Mouse (Mus musculus) small intestine, adult 2 months (tissue): ENCODE measurements around the gene H13. TPM values are rescaled to one million over a fixed set of nuclear protein-coding genes. Genes with fewer than 3 reads are reported as not detected.

Experiments used
- H3K27ac ChIP-seq: fragments of 200-500 bp; 2 replicates; pipeline ENCODE4 v1.5.1; 2012; ENCODE audit warnings: low read depth, low read length, control low read depth, inconsistent platforms; ENCODE audit not compliant: insufficient read depth
- H3K27me3 ChIP-seq: fragments of 200-500 bp; 2 replicates; pipeline ENCODE4 v1.6.1; 2012; ENCODE audit warnings: mild to moderate bottlenecking, moderate library complexity, low read length, inconsistent platforms; ENCODE audit not compliant: control insufficient read depth, insufficient read depth
- H3K36me3 ChIP-seq: fragments of 200-500 bp; 2 replicates; pipeline ENCODE4 v1.6.1; 2012; ENCODE audit warnings: mild to moderate bottlenecking, low read length, control low read depth, inconsistent platforms; ENCODE audit not compliant: control insufficient read depth, insufficient read depth
- H3K4me1 ChIP-seq: fragments of 200-500 bp; 2 replicates; pipeline ENCODE4 v1.6.1; 2012; ENCODE audit warnings: low read length, inconsistent platforms, mixed read lengths; ENCODE audit not compliant: control insufficient read depth, insufficient read depth, insufficient read length
- H3K4me3 ChIP-seq: fragments of 200-500 bp; 2 replicates; pipeline ENCODE4 v1.5.1; 2012; ENCODE audit warnings: low read depth, mild to moderate bottlenecking, control low read depth, inconsistent platforms, low read length, moderate library complexity
- CTCF ChIP-seq: fragments of 200-500 bp; IDR thresholded peaks from 2 replicates; pipeline ENCODE4 v1.5.1; 2012; ENCODE audit warnings: low read depth, mild to moderate bottlenecking, control low read depth, inconsistent platforms, low read length, moderate library complexity, mixed read lengths; ENCODE audit not compliant: insufficient replicate concordance, insufficient read length; ENCODE audit errors: extremely low read depth
- POLR2A ChIP-seq: fragments of 200-500 bp; IDR thresholded peaks from 2 replicates; pipeline ENCODE4 v1.6.1; 2012; ENCODE audit warnings: low read depth, mild to moderate bottlenecking, control low read depth, inconsistent platforms, low read length, moderate library complexity
- WGBS: fragments of 180-500 bp; shearing (Covaris S2); methylation state at CpG from one replicate; pipeline ENCODE4 v1.1.7; 2018; 5-methylcytosine and 5-hydroxymethylcytosine counted together
- polyA plus RNA-seq: library from polyadenylated mRNA; depleted of rRNA; stranded (reverse); fragments of >200 nt; gene quantifications from 2 replicates; pipeline ENCODE4 v1.2.3, GENCODE M21; 2012; rRNA removed

The H13 gene
- polyA plus RNA-seq, 1 experiment: 199 TPM

GRCm38 (mm10) chr2:152740490-152740889 is 71.2 kb downstream of the H13 start:
- no peak overlapping the region for H3K4me3 ChIP-seq
- H3K27me3 ChIP-seq: no peaks in the 10 kb centered on the region
- peak overlapping the region; percentile 100 for H3K27ac ChIP-seq
- WGBS: 49% methylated on average over 5 of the region's 5 CpGs
- peaks cover 12% of the 10 kb centered on the region; the same call in 1 of the 2 replicates for H3K36me3 ChIP-seq
- no peak for TF ChIP-seq POLR2A
- no peak for TF ChIP-seq CTCF
- peaks cover 17% of the 10 kb centered on the region for H3K4me1 ChIP-seq

GRCm38 (mm10) chr2:152741153-152742041 is 72.1 kb downstream of the H13 start:
- Histone ChIP-seq H3K36me3 (peaks cover 12% of the 10 kb centered on the region; the same call in 1 of the 2 replicates), H3K27me3 (no peaks in the 10 kb centered on the region), H3K27ac (peak overlapping the region; percentile 100), H3K4me1 (peaks cover 17% of the 10 kb centered on the region), H3K4me3 (peak overlapping the region; percentile 30)
- no peak for TF ChIP-seq POLR2A
- 7% methylated on average over 14 of the region's 14 CpGs for WGBS

- Histone ChIP-seq H3K27me3 (no peaks in the 10 kb centered on the region), H3K4me1 (peaks cover 17% of the 10 kb centered on the region), H3K36me3 (peaks cover 6% of the 10 kb centered on the region; the same call in 1 of the 2 replicates), H3K4me3 (no peak overlapping the region), H3K27ac (peak overlapping the region; percentile 100)
- WGBS: 16% methylated on average over 10 of the region's 10 CpGs
- no peak for TF ChIP-seq POLR2A
- peak; percentile 93 for TF ChIP-seq CTCF
Observed at GRCm38 (mm10) chr2:152742435-152742834, 73.2 kb downstream of the H13 start.

- TF ChIP-seq POLR2A: no peak
- no peak for TF ChIP-seq CTCF
- Histone ChIP-seq H3K27me3 (no peaks in the 10 kb centered on the region), H3K4me1 (no peaks in the 10 kb centered on the region; the same call in 1 of the 2 replicates), H3K27ac (no peak within 1 kb of the TSS), H3K36me3 (no peaks in the 10 kb centered on the region), H3K4me3 (peak within 1 kb of the TSS; percentile 28)
- WGBS: 29% methylated on average over 30 of the region's 30 CpGs
Observed at GRCm38 (mm10) chr2:152753944-152754711, 84.9 kb downstream of the H13 start, which contains the start of gene Cox4i2. Cox4i2 (plus strand) TSS chr2:152754173.

GRCm38 (mm10) chr2:152756474-152757393 is 87.5 kb downstream of the H13 start:
- WGBS: 84% methylated on average over 17 of the region's 17 CpGs
- no peak overlapping the region for H3K27ac ChIP-seq
- H3K4me1 ChIP-seq: no peaks in the 10 kb centered on the region; the same call in 1 of the 2 replicates
- no peaks in the 10 kb centered on the region for H3K36me3 ChIP-seq
- no peaks in the 10 kb centered on the region for H3K27me3 ChIP-seq
- H3K4me3 ChIP-seq: no peak overlapping the region
- TF ChIP-seq POLR2A: no peak
- TF ChIP-seq CTCF: no peak

GRCm38 (mm10) chr2:152757478-152757877 is 88.2 kb downstream of the H13 start:
- no peak for TF ChIP-seq CTCF
- no peak for TF ChIP-seq POLR2A
- Histone ChIP-seq H3K4me1 (no peaks in the 10 kb centered on the region; the same call in 1 of the 2 replicates), H3K27ac (no peak overlapping the region), H3K36me3 (no peaks in the 10 kb centered on the region), H3K27me3 (no peaks in the 10 kb centered on the region), H3K4me3 (no peak overlapping the region)
- WGBS: 75% methylated on average over 2 of the region's 2 CpGs

Other genes starting within 250 kb of the H13 start
- gene Defb23, start 204.8 kb upstream of the H13 start, polyA plus RNA-seq: not detected in 2 replicates
- not detected in 2 replicates for gene Defb20, start 192.4 kb upstream of the H13 start, polyA plus RNA-seq
- not detected in 2 replicates for gene Defb22, start 179.3 kb upstream of the H13 start, polyA plus RNA-seq
- not detected in 2 replicates for gene Defb26, start 157.8 kb upstream of the H13 start, polyA plus RNA-seq
- gene Defb28, start 151.2 kb upstream of the H13 start, polyA plus RNA-seq: not detected in 2 replicates
- gene Defb29, start 129.4 kb upstream of the H13 start, polyA plus RNA-seq: not detected in 2 replicates
- not detected in 2 replicates for gene Gm17416, start 100.1 kb upstream of the H13 start, polyA plus RNA-seq
- gene Defb21, start 96.7 kb upstream of the H13 start, polyA plus RNA-seq: not detected in 2 replicates
- gene Defb19, start 89.1 kb upstream of the H13 start, polyA plus RNA-seq: not detected in 2 replicates
- gene Defb45, start 70.1 kb upstream of the H13 start, polyA plus RNA-seq: not detected in 2 replicates
- gene Defb36, start 65.1 kb upstream of the H13 start, polyA plus RNA-seq: not detected in 2 replicates
- gene Defb25, start 46.4 kb upstream of the H13 start, polyA plus RNA-seq: not detected in 2 replicates
- 3.5 and 4.7 TPM in 2 replicates for gene Rem1, start 42.5 kb upstream of the H13 start, polyA plus RNA-seq
- 1.3 and 1.7 TPM in 2 replicates for gene Mcts2, start 17.6 kb downstream of the H13 start, polyA plus RNA-seq
- 585 and 916 TPM in 2 replicates for gene Id1, start 66.8 kb downstream of the H13 start, polyA plus RNA-seq
- 0.50 and 1.7 TPM in 2 replicates for gene Cox4i2, start 84.7 kb downstream of the H13 start, polyA plus RNA-seq
- 20.7 and 53.8 TPM in 2 replicates for gene Bcl2l1, start 162.3 kb downstream of the H13 start, polyA plus RNA-seq
- gene Tpx2, start 178.5 kb downstream of the H13 start, polyA plus RNA-seq: 0.52 and 1.3 TPM in 2 replicates
- gene Mylk2, start 241.9 kb downstream of the H13 start, polyA plus RNA-seq: not detected in 2 replicates